Mouse (Mus musculus) CH12.LX (cell line): ENCODE data around the gene Prrt2.

Experiments
- CTCF ChIP-seq, 2 experiments: IDR thresholded peaks in 1 of 2; conservative IDR thresholded peaks in 1 of 2; 2 replicates each; pipeline ENCODE4 v1.5.1; 2011 to 2012; ENCODE audit warnings: low read depth in 2 of 2, low read length in 2 of 2, improper control_type of control experiment in 1 of 2, inconsistent platforms in 1 of 2, mild to moderate bottlenecking in 1 of 2, moderate library complexity in 1 of 2
- EP300 ChIP-seq: IDR thresholded peaks from 2 replicates; pipeline ENCODE4 v1.6.1; 2011; ENCODE audit warnings: low read length, improper control_type of control experiment
- ETS1 ChIP-seq: conservative IDR thresholded peaks from 2 replicates; pipeline ENCODE4 v1.6.1; 2012; ENCODE audit warnings: low read depth, mild to moderate bottlenecking, inconsistent platforms, low read length, improper control_type of control experiment, moderate library complexity
- MAX ChIP-seq: IDR thresholded peaks from 2 replicates; pipeline ENCODE4 v1.6.1; 2011; ENCODE audit warnings: low read length, improper control_type of control experiment
- POLR2A ChIP-seq: IDR thresholded peaks from 2 replicates; pipeline ENCODE4 v1.6.1; 2011; ENCODE audit warnings: low read depth, mild to moderate bottlenecking, improper control_type of control experiment, low read length
- RAD21 ChIP-seq: IDR thresholded peaks from 2 replicates; pipeline ENCODE4 v1.6.1; 2011; ENCODE audit warnings: low read depth, mild to moderate bottlenecking, low read length, improper control_type of control experiment, moderate library complexity
- TBP ChIP-seq: conservative IDR thresholded peaks from 2 replicates; pipeline ENCODE4 v1.6.1; 2011; ENCODE audit warnings: low read depth, low read length, improper control_type of control experiment
- TCF12 ChIP-seq: IDR thresholded peaks from 2 replicates; pipeline ENCODE4 v1.6.1; 2014; ENCODE audit warnings: low read depth, mild to moderate bottlenecking, inconsistent platforms, low read length, improper control_type of control experiment
- UBTF ChIP-seq: IDR thresholded peaks from 2 replicates; pipeline ENCODE4 v1.6.1; 2012; ENCODE audit warnings: low read depth, mild to moderate bottlenecking, inconsistent platforms, low read length, improper control_type of control experiment, moderate library complexity
- ZMIZ1 ChIP-seq: IDR thresholded peaks from 2 replicates; pipeline ENCODE4 v1.6.1; 2012; ENCODE audit warnings: low read depth, mild to moderate bottlenecking, inconsistent platforms, low read length, improper control_type of control experiment

DNA sequence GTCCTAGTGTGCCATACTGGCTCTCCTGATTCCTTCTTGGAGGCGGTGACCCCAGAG, 45.3 kb downstream of the Prrt2 start, which contains the start of gene Cdipt:
- TF ChIP-seq MAX (no peak), POLR2A (no peak), ETS1 (no peak), UBTF (no peak), TBP (no peak), ZMIZ1 (no peak), CTCF (conservative IDR thresholded peaks at IDR 0.05 in 1 of 2, IDR thresholded peaks at IDR 0.05 in 1 of 2; ENCODE audit: low read depth in 2 of 2, low read length in 2 of 2) (no peak), TCF12 (no peak), RAD21 (no peak), EP300 (no peak)
